Mouse (Mus musculus): Measurements from ENCODE around the gene Plxnb2. TPM values are rescaled to one million over a fixed set of nuclear protein-coding genes. Genes with fewer than 3 reads are reported as not detected.

Plxnb2 gene
- polyA plus RNA-seq, 1 experiment from 2014 or later: 122 TPM

- no peak overlapping the region for H3K9ac ChIP-seq (ENCODE audit: low read length)
- H3K36me3 ChIP-seq (ENCODE audit: control insufficient read depth, insufficient read depth, low read length): no peaks in the 10 kb centered on the region
- H3K4me3 ChIP-seq (ENCODE audit: low read depth, low read length): no peak overlapping the region
- ATAC-seq (ENCODE audit: insufficient number of reproducible peaks, low FRiP score, low TSS enrichment, low read depth): no peak
- H3K4me2 ChIP-seq (ENCODE audit: low read depth, severe bottlenecking): peak overlapping the region; percentile 2; the same call in 1 of the 2 replicates
- no peak overlapping the region for H3K27ac ChIP-seq (replicated peaks; ENCODE audit: low read depth, low read length)
- WGBS: 26% methylated on average over 5 of the region's 5 CpGs
- DNase-seq (ENCODE audit: low spot score): no peak
- no peaks in the 10 kb centered on the region for H3K27me3 ChIP-seq (ENCODE audit: control insufficient read depth, insufficient read depth, low read length)
- H3K9me3 ChIP-seq (ENCODE audit: control insufficient read depth, low read length): no peaks in the 10 kb centered on the region
- H3K4me1 ChIP-seq (ENCODE audit: control insufficient read depth, insufficient read depth, low read length): peaks cover 54% of the 10 kb centered on the region
These were observed 3.5 kb downstream of the Plxnb2 start for GRCm38 (mm10) chr15:89177121-89177520.

- DNase-seq (ENCODE audit: low spot score) (no peak), ATAC-seq (ENCODE audit: insufficient number of reproducible peaks, low FRiP score, low TSS enrichment, low read depth) (no peak)
- Histone ChIP-seq H3K36me3 (ENCODE audit: control insufficient read depth, insufficient read depth, low read length) (no peaks in the 10 kb centered on the region), H3K4me1 (ENCODE audit: control insufficient read depth, insufficient read depth, low read length) (peaks cover 54% of the 10 kb centered on the region), H3K9ac (ENCODE audit: low read length) (no peak overlapping the region), H3K9me3 (ENCODE audit: control insufficient read depth, low read length) (no peaks in the 10 kb centered on the region), H3K4me2 (ENCODE audit: low read depth, severe bottlenecking) (no peak overlapping the region), H3K4me3 (ENCODE audit: low read depth, low read length) (no peak overlapping the region), H3K27me3 (ENCODE audit: control insufficient read depth, insufficient read depth, low read length) (no peaks in the 10 kb centered on the region), H3K27ac (replicated peaks; ENCODE audit: low read depth, low read length) (no peak overlapping the region)
- 83% methylated on average over 13 of the region's 13 CpGs for WGBS
These were observed 5.0 kb downstream of the Plxnb2 start for GRCm38 (mm10) chr15:89175411-89176155.

GRCm38 (mm10) chr15:89174889-89175339 lies 5.7 kb downstream of the Plxnb2 start:
- Histone ChIP-seq H3K4me1 (ENCODE audit: control insufficient read depth, insufficient read depth, low read length) (peaks cover 61% of the 10 kb centered on the region), H3K27ac (replicated peaks; ENCODE audit: low read depth, low read length) (no peak overlapping the region), H3K4me2 (ENCODE audit: low read depth, severe bottlenecking) (no peak overlapping the region), H3K9me3 (ENCODE audit: control insufficient read depth, low read length) (no peaks in the 10 kb centered on the region), H3K9ac (ENCODE audit: low read length) (no peak overlapping the region), H3K27me3 (ENCODE audit: control insufficient read depth, insufficient read depth, low read length) (no peaks in the 10 kb centered on the region), H3K36me3 (ENCODE audit: control insufficient read depth, insufficient read depth, low read length) (no peaks in the 10 kb centered on the region), H3K4me3 (ENCODE audit: low read depth, low read length) (no peak overlapping the region)
- ATAC-seq (ENCODE audit: insufficient number of reproducible peaks, low FRiP score, low TSS enrichment, low read depth) (no peak), DNase-seq (ENCODE audit: low spot score) (no peak)
- 57% methylated on average over 11 of the region's 11 CpGs for WGBS

- peak overlapping the region; percentile 67; the same call in 1 of the 2 replicates for H3K9ac ChIP-seq (ENCODE audit: low read length)
- DNase-seq (ENCODE audit: low spot score) (peak; percentile 77), ATAC-seq (ENCODE audit: insufficient number of reproducible peaks, low FRiP score, low TSS enrichment, low read depth) (0 out of 2 replicates have a peak, but pooled peaks have one; percentile 49)
- H3K4me3 ChIP-seq (ENCODE audit: low read depth, low read length): peak overlapping the region; percentile 50
- 1% methylated on average over 15 of the region's 15 CpGs for WGBS
- peaks cover 68% of the 10 kb centered on the region for H3K4me1 ChIP-seq (ENCODE audit: control insufficient read depth, insufficient read depth, low read length)
- no peaks in the 10 kb centered on the region for H3K9me3 ChIP-seq (ENCODE audit: control insufficient read depth, low read length)
- no peak overlapping the region for H3K27ac ChIP-seq (replicated peaks; ENCODE audit: low read depth, low read length)
- H3K27me3 ChIP-seq (ENCODE audit: control insufficient read depth, insufficient read depth, low read length): no peaks in the 10 kb centered on the region
- H3K4me2 ChIP-seq (ENCODE audit: low read depth, severe bottlenecking): peak overlapping the region; percentile 100
- peaks cover 3% of the 10 kb centered on the region; the same call in 1 of the 2 replicates for H3K36me3 ChIP-seq (ENCODE audit: control insufficient read depth, insufficient read depth, low read length)
These were observed 6.7 kb downstream of the Plxnb2 start for GRCm38 (mm10) chr15:89173906-89174214.

- Histone ChIP-seq H3K27me3 (ENCODE audit: control insufficient read depth, insufficient read depth, low read length) (no peaks in the 10 kb centered on the region), H3K4me3 (ENCODE audit: low read depth, low read length) (peak overlapping the region; percentile 50), H3K4me1 (ENCODE audit: control insufficient read depth, insufficient read depth, low read length) (peaks cover 64% of the 10 kb centered on the region), H3K36me3 (ENCODE audit: control insufficient read depth, insufficient read depth, low read length) (peaks cover 3% of the 10 kb centered on the region; the same call in 1 of the 2 replicates), H3K4me2 (ENCODE audit: low read depth, severe bottlenecking) (peak overlapping the region; percentile 100), H3K27ac (replicated peaks; ENCODE audit: low read depth, low read length) (no peak overlapping the region; the same call in 1 of the 2 replicates), H3K9ac (ENCODE audit: low read length) (peak overlapping the region; percentile 67), H3K9me3 (ENCODE audit: control insufficient read depth, low read length) (no peaks in the 10 kb centered on the region)
- ATAC-seq (ENCODE audit: insufficient number of reproducible peaks, low FRiP score, low TSS enrichment, low read depth) (no peak), DNase-seq (ENCODE audit: low spot score) (peak; percentile 71)
- WGBS: under 1% methylated on average over 63 of the region's 65 CpGs
These were observed 7.3 kb downstream of the Plxnb2 start for GRCm38 (mm10) chr15:89173024-89173905.

- no peaks in the 10 kb centered on the region for H3K9me3 ChIP-seq (ENCODE audit: control insufficient read depth, low read length)
- H3K4me3 ChIP-seq (ENCODE audit: low read depth, low read length): peak overlapping the region; percentile 50
- peak overlapping the region; percentile 30 for H3K9ac ChIP-seq (ENCODE audit: low read length)
- no peak for DNase-seq (ENCODE audit: low spot score)
- H3K4me2 ChIP-seq (ENCODE audit: low read depth, severe bottlenecking): peak overlapping the region; percentile 100
- no peaks in the 10 kb centered on the region for H3K27me3 ChIP-seq (ENCODE audit: control insufficient read depth, insufficient read depth, low read length)
- H3K27ac ChIP-seq (replicated peaks; ENCODE audit: low read depth, low read length): no peak overlapping the region; the same call in 1 of the 2 replicates
- WGBS: 45% methylated on average over 17 of the region's 17 CpGs
- H3K36me3 ChIP-seq (ENCODE audit: control insufficient read depth, insufficient read depth, low read length): peaks cover 10% of the 10 kb centered on the region; the same call in 1 of the 2 replicates
- peaks cover 57% of the 10 kb centered on the region for H3K4me1 ChIP-seq (ENCODE audit: control insufficient read depth, insufficient read depth, low read length)
- ATAC-seq (ENCODE audit: insufficient number of reproducible peaks, low FRiP score, low TSS enrichment, low read depth): no peak
These were observed 8.2 kb downstream of the Plxnb2 start for GRCm38 (mm10) chr15:89172276-89172935.

GRCm38 (mm10) chr15:89171526-89172051 lies 9.0 kb downstream of the Plxnb2 start:
- H3K4me2 ChIP-seq (ENCODE audit: low read depth, severe bottlenecking): no peak overlapping the region
- peaks cover 49% of the 10 kb centered on the region for H3K4me1 ChIP-seq (ENCODE audit: control insufficient read depth, insufficient read depth, low read length)
- H3K9ac ChIP-seq (ENCODE audit: low read length): no peak overlapping the region
- ATAC-seq (ENCODE audit: insufficient number of reproducible peaks, low FRiP score, low TSS enrichment, low read depth) (no peak), DNase-seq (ENCODE audit: low spot score) (no peak)
- no peak overlapping the region for H3K4me3 ChIP-seq (ENCODE audit: low read depth, low read length)
- peaks cover 17% of the 10 kb centered on the region; the same call in 1 of the 2 replicates for H3K36me3 ChIP-seq (ENCODE audit: control insufficient read depth, insufficient read depth, low read length)
- 92% methylated on average over 5 of the region's 5 CpGs for WGBS
- H3K27ac ChIP-seq (replicated peaks; ENCODE audit: low read depth, low read length): no peak overlapping the region
- H3K9me3 ChIP-seq (ENCODE audit: control insufficient read depth, low read length): no peaks in the 10 kb centered on the region
- H3K27me3 ChIP-seq (ENCODE audit: control insufficient read depth, insufficient read depth, low read length): no peaks in the 10 kb centered on the region

GRCm38 (mm10) chr15:89170102-89170501 lies 10.5 kb downstream of the Plxnb2 start:
- H3K27me3 ChIP-seq (ENCODE audit: control insufficient read depth, insufficient read depth, low read length): no peaks in the 10 kb centered on the region
- ATAC-seq (ENCODE audit: insufficient number of reproducible peaks, low FRiP score, low TSS enrichment, low read depth) (peak; percentile 5; the same call in 1 of the 2 replicates), DNase-seq (ENCODE audit: low spot score) (no peak)
- peaks cover 31% of the 10 kb centered on the region for H3K36me3 ChIP-seq (ENCODE audit: control insufficient read depth, insufficient read depth, low read length)
- 0 out of 2 replicates have a peak overlapping the region, but pooled peaks have one; percentile 52 for H3K27ac ChIP-seq (replicated peaks; ENCODE audit: low read depth, low read length)
- H3K4me1 ChIP-seq (ENCODE audit: control insufficient read depth, insufficient read depth, low read length): peaks cover 44% of the 10 kb centered on the region
- no peak overlapping the region for H3K9ac ChIP-seq (ENCODE audit: low read length)
- H3K4me2 ChIP-seq (ENCODE audit: low read depth, severe bottlenecking): no peak overlapping the region
- 59% methylated on average over 3 of the region's 3 CpGs for WGBS
- no peak overlapping the region for H3K4me3 ChIP-seq (ENCODE audit: low read depth, low read length)
- H3K9me3 ChIP-seq (ENCODE audit: control insufficient read depth, low read length): no peaks in the 10 kb centered on the region
